Mouse (Mus musculus): ENCODE data around the gene Msrb1.
"Not testable (repeated sequence)": the region's sequence is repeated elsewhere in the genome, so short reads cannot be mapped to it uniquely, and the experiment has no call there.

Gene Msrb1

DNA sequence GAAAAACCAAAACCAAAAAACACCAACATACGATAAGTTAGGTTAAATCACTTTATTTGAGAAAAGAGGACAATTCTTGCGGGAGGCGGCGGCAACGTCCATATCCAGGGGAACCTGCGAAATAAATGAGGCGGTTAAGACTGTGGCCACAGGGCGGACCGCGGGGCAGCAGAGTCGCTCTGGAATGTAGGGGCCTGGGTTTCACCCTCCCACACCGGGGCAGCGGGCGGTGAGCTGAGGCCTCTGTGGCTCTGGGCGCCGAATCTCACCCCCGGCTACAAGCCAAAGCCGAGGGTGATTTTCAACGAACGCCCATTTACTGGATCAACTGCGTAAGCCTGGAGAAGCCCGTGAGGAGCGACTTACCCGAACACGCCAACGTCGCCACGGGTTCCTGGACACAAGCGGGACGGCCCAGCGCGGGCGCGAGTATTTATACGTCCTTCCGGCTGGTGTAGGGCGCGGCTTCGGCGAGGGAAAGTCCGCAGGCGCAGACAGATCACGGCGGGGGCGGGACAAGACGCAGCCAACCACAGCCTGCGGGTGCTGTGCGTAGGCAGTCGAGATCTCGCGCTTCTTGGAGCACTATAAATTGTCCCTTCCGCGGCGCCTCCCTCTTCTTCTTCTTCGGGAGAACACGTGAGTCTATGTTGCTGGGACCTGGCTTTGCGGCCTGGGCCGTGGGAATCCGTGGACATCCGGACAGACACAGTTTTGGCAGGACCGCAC is 16.8 kb upstream of the Msrb1 start:
- DNase-seq (ENCODE audit: low spot score in 2 of 2): peak; percentile 97 to 98

DNA sequence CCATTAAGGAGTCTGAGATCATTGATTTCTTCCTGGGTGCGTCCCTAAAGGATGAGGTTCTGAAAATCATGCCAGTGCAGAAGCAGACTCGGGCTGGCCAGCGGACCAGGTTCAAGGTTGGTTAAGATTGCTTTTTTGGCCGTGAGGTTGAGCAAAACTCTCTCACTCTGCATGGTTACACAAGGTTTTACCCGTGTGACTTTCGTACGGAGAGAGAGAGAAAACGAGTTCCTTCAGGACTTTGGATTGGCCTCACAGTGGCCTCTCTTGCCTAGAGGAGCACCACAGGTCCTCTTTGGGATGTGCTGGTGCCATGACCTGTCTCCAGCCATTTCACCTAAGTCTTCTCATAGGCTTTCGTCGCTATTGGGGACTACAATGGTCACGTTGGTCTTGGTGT is 15.8 kb upstream of the Msrb1 start:
- not testable (repeated sequence) for DNase-seq (ENCODE audit: low spot score in 2 of 2)

DNA sequence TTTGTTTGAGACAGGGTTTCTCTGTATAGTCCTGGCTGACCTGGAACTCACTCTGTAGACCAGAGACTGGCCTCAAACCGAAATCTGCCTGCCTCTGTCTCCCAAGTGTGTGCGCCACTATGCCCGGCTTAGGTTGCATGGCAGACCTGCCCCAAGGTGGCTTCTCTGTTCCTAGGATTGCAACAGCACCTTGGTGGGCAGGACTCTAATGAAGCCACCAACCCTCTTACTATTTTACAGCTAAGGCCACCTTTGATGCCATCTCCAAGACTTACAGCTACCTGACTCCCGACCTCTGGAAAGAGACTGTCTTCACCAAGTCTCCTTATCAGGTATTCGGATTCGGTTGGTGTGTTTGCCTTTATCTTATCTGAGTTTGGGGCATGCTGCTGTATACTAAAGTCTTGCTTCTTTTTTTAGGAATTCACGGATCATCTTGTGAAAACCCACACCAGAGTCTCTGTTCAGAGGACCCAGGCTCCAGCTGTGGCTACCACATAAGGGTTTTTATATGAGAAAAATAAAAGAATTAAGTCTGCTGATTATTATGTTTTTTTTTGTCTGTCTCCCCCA is 15.0 kb upstream of the Msrb1 start:
- DNase-seq (ENCODE audit: low spot score in 2 of 2): not testable (repeated sequence)

DNA sequence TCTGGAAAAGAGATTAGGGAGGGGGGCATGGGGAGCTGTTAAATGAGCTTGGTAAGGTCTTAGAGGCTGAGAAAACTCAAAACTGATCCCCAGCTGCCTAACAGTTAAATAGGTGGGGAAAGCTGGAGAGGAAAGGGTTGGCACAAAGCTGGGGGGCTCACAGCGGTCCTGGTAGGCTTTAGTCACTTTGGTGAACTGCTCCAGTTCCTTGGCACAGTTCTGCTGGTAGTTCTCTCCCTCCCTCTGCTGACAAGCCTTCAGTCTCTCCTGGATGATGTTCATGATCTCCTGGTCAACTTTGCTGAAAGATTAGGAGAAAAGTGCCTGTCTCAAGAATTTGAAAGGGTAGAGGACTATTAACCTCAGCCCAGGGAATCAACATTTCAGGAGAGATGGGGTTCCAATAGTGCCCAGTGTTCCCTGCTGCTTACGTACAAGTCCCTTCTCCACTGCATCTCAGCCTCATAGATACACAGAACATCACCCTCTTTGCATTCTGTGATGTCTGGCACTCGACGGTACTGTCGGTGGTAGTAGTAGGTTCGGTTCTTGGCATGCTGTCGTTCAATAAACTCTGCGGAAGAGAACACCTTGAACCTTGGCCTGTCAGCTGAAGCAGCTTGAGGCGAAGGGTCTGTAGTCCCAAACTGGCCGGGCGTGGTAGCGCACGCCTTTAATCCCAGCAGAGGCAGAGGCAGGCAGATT is 14.1 kb upstream of the Msrb1 start:
- no peak for DNase-seq (ENCODE audit: low spot score in 2 of 2)

DNA sequence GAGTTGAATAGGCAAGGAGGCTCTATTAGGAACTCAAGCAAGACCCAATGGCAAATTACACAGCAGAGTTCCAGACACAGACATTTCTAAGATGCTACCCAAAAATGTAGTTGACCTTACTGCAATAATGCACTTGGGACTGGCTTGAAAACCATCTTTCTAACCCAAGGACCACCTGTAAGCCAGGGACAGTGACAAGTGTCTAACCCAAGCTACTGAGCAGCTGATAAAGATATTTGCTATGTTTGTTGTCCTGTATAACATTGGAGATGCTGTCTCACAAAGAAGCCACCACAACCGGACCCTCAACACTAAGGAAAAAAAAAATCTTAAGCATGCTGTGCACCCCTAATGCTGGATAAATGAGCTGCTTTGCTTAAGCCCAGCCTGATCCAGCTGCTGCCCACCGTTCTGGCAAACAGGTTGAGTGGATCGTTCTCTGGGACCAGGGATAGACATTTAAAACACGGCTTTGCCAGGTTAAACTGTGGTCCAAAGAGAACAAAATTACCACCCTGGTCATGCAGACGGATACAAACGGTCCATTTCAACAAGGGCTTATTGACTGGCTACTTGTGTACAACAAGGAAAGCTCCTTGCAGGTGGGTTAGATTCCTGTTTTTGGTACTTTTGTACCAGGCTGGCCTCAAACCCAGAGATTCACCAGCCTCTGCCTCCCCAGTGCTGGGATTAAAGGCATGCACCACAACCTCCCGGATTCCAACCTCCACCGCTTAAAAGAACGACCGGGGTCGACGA is 13.1 kb upstream of the Msrb1 start:
- no peak for DNase-seq (ENCODE audit: low spot score in 2 of 2)

DNA sequence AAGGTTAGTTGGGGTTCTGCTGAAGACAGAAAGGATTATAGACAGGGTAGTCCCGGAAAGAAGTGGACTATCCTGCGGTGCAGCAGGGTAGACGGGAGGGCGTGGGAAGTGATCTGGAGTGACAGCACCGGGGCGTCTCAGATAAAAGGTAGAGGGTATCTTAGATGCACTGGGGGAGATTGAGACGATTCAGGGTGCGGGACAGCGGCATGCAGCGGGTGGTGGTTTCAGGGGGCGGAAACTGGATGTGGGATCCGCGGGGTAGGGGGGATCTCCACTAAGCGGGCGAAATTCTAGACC is 12.6 kb upstream of the Msrb1 start:
- DNase-seq (ENCODE audit: low spot score in 2 of 2): no peak

DNA sequence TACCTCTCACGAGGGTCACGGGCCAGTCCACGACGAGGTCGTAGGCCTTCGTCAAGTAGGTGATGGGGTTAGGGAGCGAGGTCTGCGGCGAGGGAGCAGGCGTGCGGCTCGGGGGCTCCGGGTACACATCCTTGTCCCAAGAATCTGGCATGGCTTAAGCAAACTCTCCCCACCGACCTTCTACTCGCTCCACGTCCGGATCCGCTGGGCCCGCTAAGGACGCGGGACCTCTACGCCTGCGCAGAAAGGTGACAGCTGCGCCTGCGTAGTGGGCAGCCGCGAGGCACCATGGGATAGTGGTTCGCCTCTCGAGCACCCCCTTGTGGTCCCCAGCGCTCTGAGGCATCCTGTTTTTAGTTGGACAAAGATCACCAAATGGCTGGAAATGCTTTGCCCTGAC is 12.3 kb upstream of the Msrb1 start, which contains the start of gene Ndufb10:
TSS of gene Ndufb10 (minus strand) at position 295 of the 400 bp plus-strand sequence.
- DNase-seq (ENCODE audit: low spot score in 2 of 2): peak; percentile 93 to 96

DNA sequence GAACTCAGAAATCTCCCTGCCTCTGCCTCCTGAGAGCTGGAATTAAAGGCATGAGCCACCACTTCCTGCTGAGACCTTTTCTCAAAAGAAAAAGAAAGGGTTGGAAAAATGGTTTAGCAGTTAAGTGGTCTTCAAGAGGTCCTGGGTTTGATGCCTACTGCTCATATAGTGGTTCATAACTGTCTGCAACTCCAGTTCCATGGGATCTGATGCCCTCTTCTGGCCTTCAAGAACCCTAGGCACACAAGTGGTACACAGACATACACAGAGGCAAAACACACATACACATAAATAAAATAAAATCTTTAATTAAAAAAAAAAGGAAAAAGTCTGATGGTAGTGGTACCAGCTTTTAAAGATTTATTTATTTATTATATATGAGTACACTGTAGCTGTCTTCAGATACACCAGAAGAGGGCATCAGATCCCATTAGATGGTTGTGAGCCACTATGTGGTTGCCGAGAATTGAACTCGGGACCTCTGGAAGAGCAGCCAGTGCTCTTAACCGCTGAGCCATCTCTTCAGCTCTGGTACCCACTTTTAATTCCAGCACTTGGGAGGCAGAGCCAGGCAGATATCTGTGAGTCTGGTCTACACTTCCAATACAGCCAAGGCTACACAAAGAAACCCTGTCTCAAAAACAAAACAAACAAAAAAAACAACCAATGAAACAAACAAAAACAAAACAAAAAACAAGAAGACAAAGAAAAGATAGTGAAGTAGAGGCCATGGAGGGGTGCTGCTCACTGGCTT is 10.6 kb upstream of the Msrb1 start:
- DNase-seq (ENCODE audit: low spot score in 2 of 2): no peak

DNA sequence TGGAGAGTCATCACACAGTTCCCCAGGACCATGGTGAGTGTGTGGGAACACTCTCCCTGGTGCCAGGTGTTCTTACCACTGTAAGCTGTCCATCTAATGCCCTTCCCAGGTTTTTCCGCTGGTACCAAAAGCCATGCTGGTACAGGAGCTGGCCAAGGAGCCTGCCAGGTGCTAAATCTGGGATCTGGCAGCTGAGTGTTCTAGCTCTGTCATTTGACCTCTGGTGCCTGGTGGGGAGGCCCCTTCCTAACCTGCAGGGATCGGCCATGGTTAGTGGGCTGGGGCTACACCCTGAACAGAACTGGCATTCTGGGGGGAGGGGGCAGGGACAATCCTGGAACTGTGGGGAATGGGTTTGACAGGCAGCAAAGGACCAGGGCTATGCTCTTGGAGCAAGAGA is 8.8 kb upstream of the Msrb1 start, which contains the start of gene Rpl3l:
TSS of gene Rpl3l (plus strand) at position 203 of the 400 bp plus-strand sequence.
- DNase-seq (ENCODE audit: low spot score in 2 of 2): peak; percentile 58 to 66

DNA sequence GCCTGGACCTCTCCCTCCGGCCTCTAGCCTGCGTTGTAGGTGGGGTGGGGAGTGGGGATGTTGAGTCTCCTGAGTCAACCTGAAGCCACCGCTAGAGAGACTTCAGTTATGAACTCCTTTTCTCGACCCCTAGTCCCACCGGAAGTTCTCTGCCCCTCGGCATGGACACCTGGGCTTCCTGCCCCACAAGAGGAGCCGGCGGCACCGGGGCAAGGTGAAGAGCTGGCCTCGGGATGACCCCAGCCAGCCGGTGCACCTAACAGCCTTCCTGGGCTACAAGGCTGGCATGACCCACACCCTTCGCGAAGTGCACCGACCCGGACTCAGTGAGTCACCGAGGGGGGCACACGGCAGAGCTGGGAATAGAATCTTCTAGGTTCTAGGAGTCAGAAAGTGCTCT is 8.3 kb upstream of the Msrb1 start:
- no peak for DNase-seq (ENCODE audit: low spot score in 2 of 2)

DNA sequence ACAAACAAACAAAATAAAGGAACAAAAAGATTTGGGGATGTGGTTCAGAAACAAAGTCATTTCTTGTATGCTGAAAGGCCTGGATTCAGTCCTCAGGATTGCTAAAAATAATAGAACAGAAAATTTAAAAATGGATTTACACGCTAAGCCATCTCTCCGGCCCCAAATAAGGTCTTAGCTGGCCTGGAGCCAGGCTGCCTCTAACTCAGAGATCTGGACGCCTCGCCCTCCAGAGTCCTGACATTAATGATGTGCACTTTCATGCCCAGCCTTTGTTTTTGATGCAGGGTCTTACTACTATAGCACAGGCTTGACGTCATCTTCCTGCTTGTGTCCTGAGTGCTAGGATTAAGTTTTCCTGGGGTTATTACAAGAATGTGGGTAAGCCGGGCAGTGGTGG is 7.4 kb upstream of the Msrb1 start:
- no peak for DNase-seq (ENCODE audit: low spot score in 2 of 2)

DNA sequence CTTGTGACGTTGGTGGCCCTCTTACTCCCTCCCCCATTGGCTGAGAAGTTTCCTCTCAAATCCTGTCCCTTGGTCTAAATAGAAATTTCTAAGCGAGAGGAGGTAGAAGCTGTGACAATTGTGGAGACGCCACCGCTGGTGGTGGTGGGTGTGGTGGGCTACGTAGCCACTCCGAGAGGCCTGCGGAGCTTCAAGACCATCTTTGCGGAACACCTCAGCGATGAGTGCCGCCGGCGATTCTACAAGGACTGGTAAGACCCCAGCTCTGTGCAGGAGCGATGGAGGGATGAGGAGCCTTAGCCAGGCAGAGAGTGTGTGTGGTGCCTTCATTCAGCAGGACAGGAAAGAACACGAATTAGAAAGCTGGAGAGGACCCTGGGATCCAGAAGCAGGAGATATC is 5.7 kb upstream of the Msrb1 start:
- DNase-seq (ENCODE audit: low spot score in 2 of 2): no peak

DNA sequence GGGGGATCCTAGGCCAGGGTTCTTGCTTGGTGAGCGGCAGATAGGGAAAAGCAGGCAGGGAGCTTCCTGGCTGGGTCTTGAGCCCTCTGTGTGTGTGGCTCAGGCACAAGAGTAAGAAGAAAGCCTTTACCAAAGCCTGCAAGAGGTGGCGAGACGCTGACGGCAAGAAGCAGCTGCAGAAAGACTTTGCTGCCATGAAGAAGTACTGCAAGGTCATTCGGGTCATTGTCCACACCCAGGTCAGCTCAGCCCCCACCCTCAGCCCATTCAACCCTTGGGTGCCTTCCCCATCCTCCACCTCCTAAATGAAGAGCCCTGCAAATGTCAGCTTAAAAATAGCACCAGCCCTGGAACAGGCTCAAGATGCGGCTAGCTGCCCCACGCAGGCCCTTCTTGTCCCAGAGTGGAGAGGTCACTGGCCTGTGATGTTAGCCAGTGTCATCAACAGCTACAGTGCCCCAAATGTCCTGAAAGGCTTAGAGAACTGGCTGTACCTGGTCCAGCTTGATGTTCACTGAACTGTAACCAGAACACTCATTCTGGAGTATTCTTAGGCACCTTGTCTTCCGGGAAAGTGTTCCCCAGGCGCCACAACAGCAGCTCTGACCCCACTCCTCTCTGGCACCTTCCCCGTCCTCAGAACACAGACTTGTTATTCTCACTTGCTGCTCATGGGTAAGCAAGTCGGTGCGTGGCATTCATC is 4.1 kb upstream of the Msrb1 start:
- peak; percentile 62 to 79 for DNase-seq (ENCODE audit: low spot score in 2 of 2)

DNA sequence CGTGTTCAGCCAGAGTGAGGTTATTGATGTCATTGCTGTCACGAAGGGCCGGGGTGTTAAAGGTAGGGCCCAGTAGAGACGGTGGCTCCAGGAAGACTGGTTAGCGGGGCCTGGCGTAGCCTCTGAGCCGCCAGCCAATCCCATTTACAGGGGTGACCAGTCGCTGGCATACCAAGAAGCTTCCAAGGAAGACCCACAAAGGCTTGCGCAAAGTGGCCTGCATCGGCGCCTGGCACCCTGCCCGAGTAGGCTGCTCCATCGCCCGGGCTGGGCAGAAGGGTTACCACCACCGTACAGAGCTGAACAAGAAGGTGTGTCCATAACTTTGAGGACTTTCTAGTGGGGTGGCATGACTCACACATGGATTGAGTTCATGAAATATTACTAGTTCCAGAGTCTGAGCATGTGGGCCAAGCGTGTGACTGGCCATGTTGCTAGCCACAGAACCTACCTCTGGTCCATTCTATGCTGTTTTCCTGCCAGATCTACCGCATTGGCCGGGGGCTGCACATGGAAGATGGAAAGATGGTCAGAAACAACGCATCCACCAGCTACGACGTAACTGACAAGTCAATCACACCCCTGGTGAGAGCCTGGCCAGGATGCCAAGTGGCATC is 2.9 kb upstream of the Msrb1 start:
- no peak for DNase-seq (ENCODE audit: low spot score in 2 of 2)

DNA sequence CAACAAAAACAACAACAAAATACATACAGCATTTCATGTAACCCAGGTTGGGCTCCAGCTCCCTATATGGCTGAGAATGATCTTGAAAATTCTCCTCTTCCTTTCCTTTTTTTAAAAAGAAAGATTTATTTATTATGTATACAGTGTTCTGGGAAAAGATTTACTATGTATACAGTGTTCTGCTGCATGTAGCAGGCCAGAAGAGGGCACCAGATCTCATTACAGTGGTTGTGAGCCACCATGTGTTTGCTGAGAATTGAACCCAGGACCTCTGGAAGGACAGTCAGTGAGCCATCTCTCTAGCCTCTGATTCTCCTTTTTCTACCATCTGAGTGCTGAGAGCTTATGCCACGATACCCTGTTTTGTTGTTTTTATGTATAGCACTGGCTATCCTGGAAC is 1.9 kb upstream of the Msrb1 start:
- DNase-seq (ENCODE audit: low spot score in 2 of 2): no peak

DNA sequence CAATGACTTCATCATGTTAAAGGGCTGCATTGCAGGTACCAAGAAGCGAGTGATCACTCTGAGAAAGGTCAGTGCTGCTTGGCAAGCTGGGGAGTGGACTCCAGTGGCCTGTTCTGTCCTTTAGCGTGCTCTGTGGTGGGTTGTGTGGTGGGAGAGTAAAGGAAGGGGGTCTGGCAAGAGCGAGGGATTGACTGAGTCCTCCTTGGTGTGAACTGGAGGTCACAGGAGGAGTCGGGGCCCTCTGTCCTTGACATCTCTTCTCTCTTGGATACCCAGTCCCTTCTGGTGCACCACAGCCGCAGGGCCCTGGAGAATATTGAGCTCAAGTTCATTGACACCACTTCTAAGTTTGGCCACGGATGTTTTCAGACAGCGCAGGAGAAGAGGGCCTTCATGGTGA is 996 bp upstream of the Msrb1 start:
- no peak for DNase-seq (ENCODE audit: low spot score in 2 of 2)

DNA sequence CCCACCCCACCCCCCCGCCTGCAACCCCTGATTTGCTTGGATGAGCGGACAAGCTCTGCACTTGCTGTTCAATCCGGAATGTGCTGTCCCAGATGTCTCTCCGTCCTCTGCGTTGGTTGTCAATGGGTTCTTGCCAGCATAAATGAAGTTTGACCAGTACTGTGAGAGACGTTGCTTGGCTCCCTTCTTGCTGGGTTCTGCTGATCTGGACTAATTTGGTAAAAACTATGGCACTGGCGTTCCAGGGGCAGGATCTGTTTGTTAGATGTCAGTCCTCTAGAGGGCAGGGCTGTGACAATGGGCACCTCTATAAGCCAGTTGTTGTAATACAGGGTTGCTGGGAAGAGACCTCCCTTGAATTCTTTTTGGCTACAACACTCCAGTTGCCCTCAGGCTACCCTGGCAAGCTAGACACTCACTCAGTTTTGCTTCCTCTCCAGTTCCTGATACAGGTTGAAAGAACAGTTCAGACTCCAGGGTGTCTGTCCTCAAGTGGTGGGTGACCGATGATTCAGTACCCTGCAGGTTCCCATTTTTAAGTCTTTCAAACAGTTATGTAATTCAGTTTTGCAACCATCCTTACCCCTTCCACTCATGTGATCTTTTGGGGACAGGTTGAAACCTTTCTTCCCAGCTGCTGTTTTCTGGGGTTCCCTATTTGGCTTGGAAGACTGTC is 831 bp downstream of the Msrb1 start:
- DNase-seq (ENCODE audit: low spot score in 2 of 2): no peak

DNA sequence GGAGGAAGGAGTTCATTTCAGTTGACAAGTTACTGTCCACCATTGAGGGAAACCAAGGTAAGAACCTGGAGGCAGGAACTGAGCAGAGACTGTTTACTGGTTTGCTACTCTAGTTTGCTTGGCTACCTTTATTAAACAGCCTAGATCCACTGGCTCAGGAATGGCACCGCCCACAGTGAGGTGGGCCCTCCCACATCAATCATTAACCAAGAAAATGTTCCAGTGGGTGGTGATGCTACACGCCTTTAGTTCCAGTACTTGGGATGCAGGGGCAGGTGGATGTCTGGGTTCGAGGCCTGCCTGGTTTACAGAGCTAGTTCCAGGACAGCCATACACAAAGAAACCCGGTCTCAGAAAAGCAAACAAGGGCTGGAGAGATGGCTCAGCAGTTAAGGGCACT is 1.8 kb downstream of the Msrb1 start:
- DNase-seq (ENCODE audit: low spot score in 2 of 2): no peak

DNA sequence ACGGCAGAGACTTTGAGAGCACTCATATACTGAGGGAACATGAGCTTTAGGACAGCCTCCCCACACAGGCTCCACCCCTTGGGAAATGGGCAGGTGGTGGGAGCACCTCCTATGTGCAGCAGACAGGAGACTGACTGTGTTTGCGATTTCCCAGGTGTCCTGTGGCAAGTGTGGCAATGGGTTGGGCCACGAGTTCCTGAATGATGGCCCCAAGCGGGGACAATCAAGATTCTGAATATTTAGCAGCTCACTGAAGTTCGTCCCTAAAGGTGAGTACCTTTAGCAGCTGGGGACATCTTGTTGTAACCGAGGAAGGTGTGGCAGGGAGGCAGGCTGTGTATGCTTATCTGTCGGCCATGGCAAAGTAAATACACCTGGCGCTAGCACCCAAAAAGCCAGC is 3.5 kb downstream of the Msrb1 start:
- DNase-seq (ENCODE audit: low spot score in 2 of 2): no peak

DNA sequence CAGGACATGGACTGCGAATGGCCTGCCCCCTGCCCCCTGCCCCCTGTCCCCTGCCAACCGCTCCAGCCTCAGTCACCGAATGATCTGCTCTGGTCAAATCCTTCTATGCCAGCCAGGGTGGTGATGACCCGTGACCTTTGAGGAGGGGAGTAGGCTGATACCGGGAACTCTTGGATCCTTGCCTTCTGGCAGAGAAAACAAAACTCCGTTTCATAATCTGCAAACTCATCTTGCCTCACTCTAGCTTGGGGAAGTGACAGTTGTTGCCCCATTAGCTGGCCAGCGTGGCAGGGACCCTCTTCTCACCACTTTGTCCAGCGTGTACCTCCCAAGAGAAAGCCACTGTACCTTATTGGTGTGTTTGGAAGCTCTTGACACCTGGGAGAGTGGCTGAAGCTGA is 5.9 kb downstream of the Msrb1 start:
- DNase-seq (ENCODE audit: low spot score in 2 of 2): no peak
